Mouse (Mus musculus): Measurements from ENCODE around the gene Dlx4. TPM values are rescaled to one million over a fixed set of nuclear protein-coding genes. Genes with fewer than 3 reads are reported as not detected.

Gene Dlx4
- polyA plus RNA-seq, 1 experiment: not detected

GRCm38 (mm10) chr11:95143663-95144062, 2.4 kb downstream of the Dlx4 start:
- 26% methylated on average over 4 of the region's 4 CpGs for WGBS
- no peak overlapping the region for H3K27ac ChIP-seq (ENCODE audit: insufficient read depth, low read length)
- H3K4me1 ChIP-seq (ENCODE audit: control insufficient read depth, insufficient read depth, insufficient read length): no peaks in the 10 kb centered on the region; the same call in 1 of the 2 replicates
- no peak for DNase-seq (ENCODE audit: low read depth in 1 of 2, low spot score in 2 of 2)
- H3K27me3 ChIP-seq (ENCODE audit: control insufficient read depth, insufficient read depth, low read length): peaks cover 35% of the 10 kb centered on the region
- H3K36me3 ChIP-seq (ENCODE audit: control insufficient read depth, insufficient read depth, low read length): no peaks in the 10 kb centered on the region
- no peak overlapping the region for H3K4me3 ChIP-seq (ENCODE audit: extremely low read depth, insufficient read depth, insufficient read length)
- no peak for TF ChIP-seq CTCF (IDR thresholded peaks at IDR 0.05; ENCODE audit: extremely low read depth, insufficient read depth, insufficient read length, insufficient replicate concordance)
- no peak for TF ChIP-seq POLR2A (IDR thresholded peaks at IDR 0.05; ENCODE audit: low read depth, low read length)

- peaks cover 33% of the 10 kb centered on the region for H3K27me3 ChIP-seq (ENCODE audit: control insufficient read depth, insufficient read depth, low read length)
- DNase-seq (ENCODE audit: low read depth in 1 of 2, low spot score in 2 of 2): no peak
- no peak for TF ChIP-seq POLR2A (IDR thresholded peaks at IDR 0.05; ENCODE audit: low read depth, low read length)
- no peak for TF ChIP-seq CTCF (IDR thresholded peaks at IDR 0.05; ENCODE audit: extremely low read depth, insufficient read depth, insufficient read length, insufficient replicate concordance)
- no peaks in the 10 kb centered on the region for H3K36me3 ChIP-seq (ENCODE audit: control insufficient read depth, insufficient read depth, low read length)
- no peak overlapping the region for H3K4me3 ChIP-seq (ENCODE audit: extremely low read depth, insufficient read depth, insufficient read length)
- 4% methylated on average over 39 of the region's 39 CpGs for WGBS
- no peaks in the 10 kb centered on the region; the same call in 1 of the 2 replicates for H3K4me1 ChIP-seq (ENCODE audit: control insufficient read depth, insufficient read depth, insufficient read length)
- H3K27ac ChIP-seq (ENCODE audit: insufficient read depth, low read length): no peak overlapping the region
These were observed 3.0 kb downstream of the Dlx4 start for GRCm38 (mm10) chr11:95142980-95143575.

GRCm38 (mm10) chr11:95142258-95142657, 3.8 kb downstream of the Dlx4 start:
- Histone ChIP-seq H3K4me3 (ENCODE audit: extremely low read depth, insufficient read depth, insufficient read length) (no peak overlapping the region), H3K36me3 (ENCODE audit: control insufficient read depth, insufficient read depth, low read length) (no peaks in the 10 kb centered on the region), H3K27me3 (ENCODE audit: control insufficient read depth, insufficient read depth, low read length) (peaks cover 33% of the 10 kb centered on the region), H3K4me1 (ENCODE audit: control insufficient read depth, insufficient read depth, insufficient read length) (no peaks in the 10 kb centered on the region; the same call in 1 of the 2 replicates), H3K27ac (ENCODE audit: insufficient read depth, low read length) (no peak overlapping the region)
- TF ChIP-seq POLR2A (IDR thresholded peaks at IDR 0.05; ENCODE audit: low read depth, low read length) (no peak), CTCF (IDR thresholded peaks at IDR 0.05; ENCODE audit: extremely low read depth, insufficient read depth, insufficient read length, insufficient replicate concordance) (no peak)
- 10% methylated on average over 10 of the region's 10 CpGs for WGBS
- DNase-seq (ENCODE audit: low read depth in 1 of 2, low spot score in 2 of 2): no peak

GRCm38 (mm10) chr11:95139871-95140270, 6.2 kb downstream of the Dlx4 start:
- H3K4me3 ChIP-seq (ENCODE audit: extremely low read depth, insufficient read depth, insufficient read length): no peak overlapping the region
- TF ChIP-seq POLR2A (IDR thresholded peaks at IDR 0.05; ENCODE audit: low read depth, low read length) (no peak), CTCF (IDR thresholded peaks at IDR 0.05; ENCODE audit: extremely low read depth, insufficient read depth, insufficient read length, insufficient replicate concordance) (no peak)
- 79% methylated on average over 5 of the region's 5 CpGs for WGBS
- DNase-seq (ENCODE audit: low read depth in 1 of 2, low spot score in 2 of 2): no peak
- no peaks in the 10 kb centered on the region for H3K36me3 ChIP-seq (ENCODE audit: control insufficient read depth, insufficient read depth, low read length)
- H3K27ac ChIP-seq (ENCODE audit: insufficient read depth, low read length): no peak overlapping the region
- H3K4me1 ChIP-seq (ENCODE audit: control insufficient read depth, insufficient read depth, insufficient read length): no peaks in the 10 kb centered on the region; the same call in 1 of the 2 replicates
- peaks cover 24% of the 10 kb centered on the region for H3K27me3 ChIP-seq (ENCODE audit: control insufficient read depth, insufficient read depth, low read length)

- 73% methylated on average over 6 of the region's 6 CpGs for WGBS
- no peaks in the 10 kb centered on the region for H3K36me3 ChIP-seq (ENCODE audit: control insufficient read depth, insufficient read depth, low read length)
- TF ChIP-seq CTCF (IDR thresholded peaks at IDR 0.05; ENCODE audit: extremely low read depth, insufficient read depth, insufficient read length, insufficient replicate concordance) (no peak), POLR2A (IDR thresholded peaks at IDR 0.05; ENCODE audit: low read depth, low read length) (no peak)
- H3K27me3 ChIP-seq (ENCODE audit: control insufficient read depth, insufficient read depth, low read length): peaks cover 9% of the 10 kb centered on the region
- no peaks in the 10 kb centered on the region for H3K4me1 ChIP-seq (ENCODE audit: control insufficient read depth, insufficient read depth, insufficient read length)
- no peak for DNase-seq (ENCODE audit: low read depth in 1 of 2, low spot score in 2 of 2)
- H3K27ac ChIP-seq (ENCODE audit: insufficient read depth, low read length): no peak overlapping the region
- no peak overlapping the region for H3K4me3 ChIP-seq (ENCODE audit: extremely low read depth, insufficient read depth, insufficient read length)
These were observed 8.8 kb downstream of the Dlx4 start for GRCm38 (mm10) chr11:95137281-95137680.

- Histone ChIP-seq H3K4me1 (ENCODE audit: control insufficient read depth, insufficient read depth, insufficient read length) (no peaks in the 10 kb centered on the region), H3K27me3 (ENCODE audit: control insufficient read depth, insufficient read depth, low read length) (peaks cover 1% of the 10 kb centered on the region; the same call in 1 of the 2 replicates), H3K4me3 (ENCODE audit: extremely low read depth, insufficient read depth, insufficient read length) (no peak overlapping the region), H3K27ac (ENCODE audit: insufficient read depth, low read length) (no peak overlapping the region), H3K36me3 (ENCODE audit: control insufficient read depth, insufficient read depth, low read length) (no peaks in the 10 kb centered on the region)
- TF ChIP-seq CTCF (IDR thresholded peaks at IDR 0.05; ENCODE audit: extremely low read depth, insufficient read depth, insufficient read length, insufficient replicate concordance) (no peak), POLR2A (IDR thresholded peaks at IDR 0.05; ENCODE audit: low read depth, low read length) (no peak)
- no peak for DNase-seq (ENCODE audit: low read depth in 1 of 2, low spot score in 2 of 2)
- WGBS: 5% methylated on average over 6 of the region's 6 CpGs
These were observed 12.7 kb downstream of the Dlx4 start for GRCm38 (mm10) chr11:95133321-95133720.

GRCm38 (mm10) chr11:95130668-95131252, 15.3 kb downstream of the Dlx4 start:
- DNase-seq (ENCODE audit: low read depth in 1 of 2, low spot score in 2 of 2): no peak
- 0 out of 2 replicates have a peak, but pooled peaks cover 3% of the 10 kb centered on the region for H3K4me1 ChIP-seq (ENCODE audit: control insufficient read depth, insufficient read depth, insufficient read length)
- 81% methylated on average over 17 of the region's 17 CpGs for WGBS
- H3K36me3 ChIP-seq (ENCODE audit: control insufficient read depth, insufficient read depth, low read length): no peaks in the 10 kb centered on the region
- no peak overlapping the region for H3K27ac ChIP-seq (ENCODE audit: insufficient read depth, low read length)
- no peak overlapping the region for H3K4me3 ChIP-seq (ENCODE audit: extremely low read depth, insufficient read depth, insufficient read length)
- H3K27me3 ChIP-seq (ENCODE audit: control insufficient read depth, insufficient read depth, low read length): peaks cover 3% of the 10 kb centered on the region; the same call in 1 of the 2 replicates
- TF ChIP-seq CTCF (IDR thresholded peaks at IDR 0.05; ENCODE audit: extremely low read depth, insufficient read depth, insufficient read length, insufficient replicate concordance): no peak
- no peak for TF ChIP-seq POLR2A (IDR thresholded peaks at IDR 0.05; ENCODE audit: low read depth, low read length)

All from spleen, adult 2 months (tissue).